Mouse (Mus musculus) C3H10T1/2 (cell line): ENCODE data around the gene Ccp110. TPM values are rescaled to one million over a fixed set of nuclear protein-coding genes. Genes with fewer than 3 reads are reported as not detected.

Source experiments
- polyA plus RNA-seq, 2 experiments: library from polyadenylated mRNA; unstranded; fragments of >200 nt; fragmentation: generic; extraction: Trizol; gene quantifications; one replicate each; pipeline ENCODE4 v1.2.1; 2012; ENCODE audit warnings: missing spikeins in 2 of 2

Ccp110 gene
- polyA plus RNA-seq = 1 to 10 TPM in 1 of 2 experiments, under 1 TPM in 1; 0.19 to 1.3 TPM

GRCm38 (mm10) chr7:118712228-118713173 lies at the start of gene Ccp110:
Gene Ccp110 (plus strand): TSS chr7:118712552.

DNA sequence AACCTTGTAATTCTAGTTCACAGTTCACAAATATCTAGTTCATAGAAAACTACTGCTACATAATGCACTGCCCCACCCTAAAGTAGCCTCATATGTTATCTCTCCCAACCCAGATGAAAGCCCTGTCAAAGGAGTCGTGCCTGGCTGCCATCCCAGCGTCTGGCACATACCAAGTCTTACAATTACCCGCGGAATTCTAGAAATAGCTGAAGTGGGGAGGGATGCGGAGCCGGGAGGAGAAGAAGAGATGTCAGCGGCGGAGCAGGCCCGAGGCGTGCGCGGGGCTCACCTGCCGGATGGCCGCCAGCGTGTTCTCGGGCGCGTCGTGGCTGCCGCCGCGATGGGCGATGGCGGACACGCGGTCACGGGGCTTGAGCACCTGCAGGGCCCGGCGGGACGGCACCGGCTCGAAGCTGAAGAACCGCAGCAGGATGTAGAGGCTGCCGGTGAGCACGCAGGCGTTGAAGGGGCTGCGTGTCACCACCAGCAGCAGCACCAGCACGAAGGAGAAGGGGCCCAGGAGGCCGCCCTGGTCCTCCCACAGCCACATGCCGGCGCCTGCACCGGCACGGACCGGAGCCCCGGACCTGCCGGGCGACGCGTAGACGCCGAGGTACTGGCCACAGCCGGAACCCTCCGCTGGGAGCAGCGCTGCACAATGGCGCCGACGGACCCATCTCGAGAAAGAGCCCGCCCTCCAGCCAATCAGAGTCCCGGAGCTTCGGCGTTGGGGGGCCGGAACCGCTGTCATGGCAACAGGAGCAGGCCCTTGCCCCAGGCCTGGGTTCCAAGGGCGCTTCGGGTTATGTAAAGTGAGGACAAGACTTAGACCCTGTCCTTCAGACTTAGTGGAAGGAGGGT lies 7.0 kb upstream of the Ccp110 start, which contains the start of gene Gde1:
Gene Gde1, minus strand, starts transcription at position 678 of the 861 bp plus-strand sequence.

GRCm38 (mm10) chr7:118739975-118740531 lies 27.7 kb downstream of the Ccp110 start, which contains the start of gene Vps35l:
Gene Vps35l (plus strand): TSS chr7:118740226.

Other genes with a start within 250 kb of the Ccp110 start
- gene Itpripl2, start 220.6 kb upstream of the Ccp110 start, polyA plus RNA-seq = 10 to 100 TPM in 1 of 2 experiments, 1 to 10 TPM in 1; 3.0 to 13.7 TPM
- 10 to 100 TPM; 25.2 to 49.3 TPM for gene Coq7, start 179.2 kb upstream of the Ccp110 start, polyA plus RNA-seq
- gene Tmc7, start 127.8 kb upstream of the Ccp110 start, polyA plus RNA-seq = not detected
- not detected for gene Tmc5, start 115.3 kb upstream of the Ccp110 start, polyA plus RNA-seq
- gene Gde1, start 6.8 kb upstream of the Ccp110 start, polyA plus RNA-seq = 10 to 100 TPM; 35.4 to 67.8 TPM
- gene Vps35l, start 27.7 kb downstream of the Ccp110 start, polyA plus RNA-seq = 10 to 100 TPM; 24.6 to 48.7 TPM
- gene Iqck, start 143.2 kb downstream of the Ccp110 start, polyA plus RNA-seq = 1 to 10 TPM; 1.3 to 2.0 TPM
- 10 to 100 TPM; 13.0 to 13.5 TPM for gene Knop1, start 143.7 kb downstream of the Ccp110 start, polyA plus RNA-seq